Mouse (Mus musculus) layer of hippocampus, adult 6 months (tissue): ENCODE measurements around the gene Mylk3. TPM values are rescaled to one million over a fixed set of nuclear protein-coding genes. Genes with fewer than 3 reads are reported as not detected.

Experiments
- long read RNA-seq, 2 experiments: library from polyadenylated mRNA; unstranded; transcript quantifications; one replicate each; pipeline ENCODE4 v2.0.0; 2019 to 2020
- polyA plus RNA-seq: library from polyadenylated mRNA; unstranded; fragments of <200 nt; fragmentation: Nextera tagmentation; gene quantifications from 2 replicates; pipeline ENCODE4 v1.2.3, GENCODE M21; 2021

The Mylk3 gene
- 0.92 and 1.3 TPM in 2 replicates for polyA plus RNA-seq
- long read RNA-seq, experiment 1, partial matches to known transcripts = 0 of 1 reads
- long read RNA-seq, experiment 1, other reads (novel, unspliced or antisense) = 1 of 1 reads
- long read RNA-seq, experiment 2, partial matches to known transcripts = 1 of 9 reads
- long read RNA-seq, experiment 2, other reads (novel, unspliced or antisense) = 8 of 9 reads

DNA sequence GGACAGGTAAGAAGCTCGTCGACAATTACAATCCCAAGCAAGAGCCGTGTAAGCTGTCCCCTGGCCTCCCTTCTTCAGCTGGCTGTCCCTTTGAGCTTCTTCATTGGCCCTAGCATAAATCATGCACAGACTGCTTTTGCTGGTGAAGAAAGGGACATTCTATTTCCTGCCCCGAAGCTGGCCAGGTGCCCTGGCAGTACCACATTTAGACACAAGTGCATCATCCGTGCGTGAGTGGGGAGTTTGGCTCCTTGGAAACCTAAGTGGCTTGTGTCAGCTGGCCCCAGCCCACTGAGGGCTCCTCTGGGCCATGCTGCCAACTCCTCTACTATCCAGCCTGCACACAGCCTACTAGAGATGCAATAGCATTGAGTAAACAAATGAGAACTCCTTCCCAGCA is at the start of gene Mylk3:
Gene Mylk3, minus strand, starts transcription at position 141 of the 400 bp plus-strand sequence.

DNA sequence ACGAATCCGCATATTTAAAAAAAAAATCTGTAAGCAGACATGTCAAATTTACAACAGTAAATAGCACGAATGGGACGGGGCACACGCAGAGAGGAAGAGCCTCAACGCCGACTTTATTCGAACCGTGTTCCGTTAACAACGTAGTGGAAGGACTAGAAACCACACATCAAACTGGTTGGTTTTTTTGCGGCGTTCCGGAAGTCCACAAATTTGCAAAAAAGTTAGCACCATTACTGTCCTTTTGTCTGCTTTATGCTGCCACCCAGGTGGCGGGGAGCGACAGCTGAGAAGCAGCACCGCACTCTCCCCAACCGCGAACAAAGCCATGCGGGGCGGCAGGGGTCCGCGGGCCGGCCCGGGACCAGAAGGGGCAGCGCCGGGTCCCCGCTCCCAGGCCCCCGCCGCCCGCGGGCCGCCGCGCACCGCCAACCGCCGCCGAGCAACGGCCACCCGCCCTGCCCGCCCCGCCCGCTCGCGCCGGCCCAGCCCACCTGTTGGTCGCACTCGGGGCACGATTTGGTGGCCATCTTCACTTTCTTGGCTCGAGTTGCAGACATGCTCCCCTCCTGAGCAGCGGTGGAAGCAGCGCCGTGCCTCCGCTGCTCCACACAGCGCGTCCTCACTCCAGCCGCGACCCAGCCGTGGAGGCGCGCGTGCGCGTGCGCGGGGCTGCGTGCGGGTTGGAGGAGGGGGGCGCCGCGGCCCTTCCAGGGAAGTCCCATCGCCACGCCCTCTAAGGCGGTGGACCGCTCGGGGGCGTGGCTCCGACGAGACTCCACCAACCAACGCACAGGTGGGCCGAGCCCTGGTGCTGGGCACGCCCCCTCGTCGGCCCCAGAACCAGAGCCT is 46.2 kb upstream of the Mylk3 start, which contains the start of gene 4921524J17Rik:
Gene 4921524J17Rik, minus strand, starts transcription at position 666 of the 849 bp plus-strand sequence.

DNA sequence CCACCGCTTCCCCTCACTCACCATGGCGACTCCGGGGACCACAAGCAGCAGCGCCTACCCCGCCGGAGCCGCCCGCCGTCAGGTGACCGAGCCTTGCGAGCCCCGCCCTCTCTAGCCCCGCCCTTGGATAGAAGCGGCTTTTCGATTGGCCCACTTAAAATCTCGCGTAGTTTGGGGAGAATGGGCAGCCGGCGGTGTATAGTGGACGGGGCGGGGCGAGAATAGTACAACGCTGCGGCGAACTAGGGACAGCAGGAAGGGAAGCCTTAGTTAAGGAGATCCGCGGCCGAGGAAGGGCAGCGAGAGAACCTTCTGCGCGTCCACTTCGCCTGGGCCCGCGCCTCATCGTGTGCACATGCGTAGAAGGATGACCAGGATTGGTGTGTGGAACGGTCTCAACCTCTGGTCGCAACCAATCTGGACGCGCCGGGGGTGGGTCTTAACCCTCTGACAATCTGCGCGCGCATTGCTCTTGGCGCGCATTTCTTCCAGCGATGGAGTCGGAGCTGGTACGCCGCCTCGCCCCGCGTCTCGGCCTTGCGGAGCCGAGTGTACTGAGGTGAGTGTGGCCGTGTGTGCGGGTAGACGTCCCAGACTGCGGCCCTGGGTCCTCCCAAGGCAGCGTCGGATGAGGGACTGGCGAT is 86.6 kb downstream of the Mylk3 start, which contains the start of the genes Orc6 and Vps35:
Gene Orc6, plus strand, starts transcription at position 199 of the 644 bp plus-strand sequence.
Gene Vps35, minus strand, starts transcription at position 369 of the 644 bp plus-strand sequence.

Other genes with a start within 250 kb of the Mylk3 start
- not detected in 2 replicates for gene Cks1brt, start 234.4 kb downstream of the Mylk3 start, polyA plus RNA-seq
- gene Olfr371, start 160.4 kb downstream of the Mylk3 start, polyA plus RNA-seq = not detected in 2 replicates
- gene Orc6, start 86.7 kb downstream of the Mylk3 start, polyA plus RNA-seq = 42.6 and 42.8 TPM in 2 replicates
- gene Vps35, start 86.5 kb downstream of the Mylk3 start, polyA plus RNA-seq = 80.4 and 83.7 TPM in 2 replicates
- gene 4921524J17Rik, start 46.5 kb upstream of the Mylk3 start, polyA plus RNA-seq = 25.2 and 31.6 TPM in 2 replicates
- gene Gpt2, start 106.2 kb upstream of the Mylk3 start, polyA plus RNA-seq = 24.2 and 25.2 TPM in 2 replicates
- 167 TPM in 2 replicates for gene Dnaja2, start 169.0 kb upstream of the Mylk3 start, polyA plus RNA-seq